Mouse (Mus musculus) stomach, embryonic 15.5 days (tissue): Measurements from ENCODE around the gene Gbx2. TPM values are rescaled to one million over a fixed set of nuclear protein-coding genes. Genes with fewer than 3 reads are reported as not detected.

Experiments used
- polyA plus RNA-seq: library from polyadenylated mRNA; unstranded; fragments of >200 nt; fragmentation: Nextera tagmentation; extraction: Ambion mirVana; gene quantifications from 2 replicates; pipeline ENCODE4 v1.2.1, GENCODE M21; 2015

Gbx2 gene
- polyA plus RNA-seq, 1 experiment from 2014 or later = 0.31 TPM

Other genes with a start within 250 kb of the Gbx2 start
- gene Asb18, start 83.5 kb upstream of the Gbx2 start, polyA plus RNA-seq = not detected in 2 replicates
- gene Iqca, start 222.2 kb upstream of the Gbx2 start, polyA plus RNA-seq = 0.14 TPM in 1 of 2 replicates, not detected in the other